ENCODE assay signal across 21 mouse cellular contexts in the genomic region with DNA sequence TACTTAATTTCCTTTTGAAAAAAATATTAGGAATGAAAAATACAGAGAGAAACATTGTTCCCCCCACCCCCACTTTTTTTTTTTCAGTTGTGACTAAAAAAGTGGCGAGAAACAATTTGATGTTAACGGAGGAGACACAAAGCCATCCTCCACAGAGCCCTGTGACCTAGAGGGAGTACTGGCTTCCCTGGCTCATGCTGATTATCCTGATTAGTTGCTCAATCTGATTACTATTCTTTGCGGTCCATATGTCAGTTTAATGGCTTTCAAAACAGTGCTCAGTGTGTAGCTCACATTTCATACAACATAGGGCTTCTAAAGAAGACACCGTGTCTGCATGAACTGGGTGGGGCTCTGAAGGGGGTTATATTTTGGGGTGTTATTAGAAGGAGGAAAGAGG.
"Had no signal": no experiment of that assay in that cellular context is flagged by ENCODE, and none has a peak within 500 bp of the region (broad histone marks: within the 10 kb centered on the region; RNA-seq: fewer than 3 reads in every experiment).

No protein-coding gene starts in this region.

- H3K4me1 ChIP-seq: liver, embryonic 13.5 days; liver, embryonic 15.5 days; neural tube, embryonic 13.5 days; neural tube, embryonic 15.5 days; stomach, embryonic 15.5 days had no signal

- ATAC-seq: liver, postnatal 0 days; midbrain, embryonic 16.5 days had no signal

- H3K9ac ChIP-seq: liver, embryonic 13.5 days; liver, embryonic 15.5 days; liver, postnatal 0 days; lung, embryonic 14.5 days; midbrain, embryonic 12.5 days; neural tube, embryonic 13.5 days; neural tube, embryonic 15.5 days; stomach, embryonic 15.5 days had no signal

- H3K9me3 ChIP-seq: liver, embryonic 13.5 days; liver, embryonic 15.5 days; neural tube, embryonic 13.5 days; neural tube, embryonic 15.5 days; stomach, embryonic 15.5 days had no signal

- DNase-seq: liver, embryonic 13.5 days; liver, postnatal 0 days; lung, embryonic 14.5 days; lung, postnatal 10 days; lung, postnatal 4 days; midbrain, embryonic 14.5 days; right cerebral cortex, adult 18-20 months; right cerebral cortex, postnatal 25 days; right cerebral cortex, postnatal 4 days; spleen, adult 18-20 months; thymus, adult 2 months; thymus, postnatal 25 days; thymus, postnatal 4 days had no signal

- H3K4me3 ChIP-seq: liver, embryonic 13.5 days; liver, embryonic 15.5 days; midbrain, embryonic 12.5 days; myocyte; neural tube, embryonic 13.5 days; neural tube, embryonic 15.5 days; stomach, embryonic 15.5 days had no signal

- H3K36me3 ChIP-seq: liver, embryonic 13.5 days; liver, embryonic 15.5 days; neural tube, embryonic 13.5 days; neural tube, embryonic 15.5 days; stomach, embryonic 15.5 days had no signal

- H3K27me3 ChIP-seq: liver, embryonic 13.5 days; liver, embryonic 15.5 days; midbrain, embryonic 12.5 days; neural tube, embryonic 13.5 days; neural tube, embryonic 15.5 days; stomach, embryonic 15.5 days had no signal

- H3K27ac ChIP-seq: liver, embryonic 13.5 days; liver, embryonic 15.5 days; midbrain, embryonic 12.5 days; neural tube, embryonic 13.5 days; neural tube, embryonic 15.5 days; stomach, embryonic 15.5 days; stomach, postnatal 0 days had no signal

- H3K4me2 ChIP-seq: liver, embryonic 13.5 days; liver, embryonic 15.5 days; lung, embryonic 14.5 days; midbrain, embryonic 12.5 days; neural tube, embryonic 13.5 days; neural tube, embryonic 15.5 days; stomach, embryonic 15.5 days had no signal
